Mouse (Mus musculus) frontal cortex, postnatal 14 days (tissue): Measurements from ENCODE around the gene Slc16a6.
"Not testable (repeated sequence)": the region's sequence is repeated elsewhere in the genome, so short reads cannot be mapped to it uniquely, and the experiment has no call there.

ENCODE experiments used
- DNase-seq, 2 experiments: peaks; one replicate each; pipeline ENCODE4 v3.0.0; 2022; ENCODE audit warnings: low spot score in 2 of 2

Gene Slc16a6

GRCm38 (mm10) chr11:109473171-109474085, at the start of gene Slc16a6, which contains the start of gene Arsg:
Gene Slc16a6 (minus strand): TSS chr11:109473598.
Gene Arsg (plus strand): TSS chr11:109473374.
- peak; percentile 78 to 79 for DNase-seq

DNA sequence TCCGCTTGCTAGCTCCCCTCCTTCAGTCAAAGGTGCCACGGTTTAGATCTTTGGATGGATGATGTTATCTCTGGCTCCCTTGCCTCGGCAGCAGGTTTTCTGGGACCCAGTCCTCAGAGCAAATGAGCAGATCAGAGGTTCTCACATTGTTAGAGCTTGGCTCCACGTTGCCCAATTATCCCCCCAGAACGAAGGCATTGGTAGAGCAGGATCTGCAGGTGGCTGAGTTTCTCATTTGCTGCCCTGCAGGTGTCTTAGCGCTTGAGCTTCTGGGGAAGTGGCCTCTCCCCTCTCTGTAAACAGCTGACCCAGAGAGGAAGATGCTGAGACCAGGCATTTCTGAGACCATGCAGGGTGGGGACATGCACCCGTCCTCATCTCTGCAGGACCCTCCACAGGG, 47.6 kb upstream of the Slc16a6 start:
- no peak for DNase-seq

DNA sequence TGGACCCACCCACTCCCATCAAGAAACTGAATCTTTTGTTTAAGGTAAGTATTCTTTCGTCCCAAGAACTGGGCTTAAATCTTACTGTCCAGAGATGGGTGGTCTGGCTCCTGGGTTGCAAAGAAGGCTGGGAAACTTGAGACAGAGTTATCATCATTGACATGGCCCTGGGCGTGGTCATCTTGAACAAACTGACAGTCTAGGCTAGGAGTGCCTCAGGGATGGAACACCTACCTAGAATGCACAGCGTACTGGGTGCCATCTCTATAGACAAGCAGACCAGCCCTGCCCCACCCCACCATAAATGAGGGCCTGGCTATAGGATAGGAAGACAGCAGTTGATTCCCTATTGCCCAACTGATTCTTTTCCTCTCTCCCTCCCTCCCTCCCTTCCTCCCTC, 44.4 kb upstream of the Slc16a6 start:
- DNase-seq = no peak

DNA sequence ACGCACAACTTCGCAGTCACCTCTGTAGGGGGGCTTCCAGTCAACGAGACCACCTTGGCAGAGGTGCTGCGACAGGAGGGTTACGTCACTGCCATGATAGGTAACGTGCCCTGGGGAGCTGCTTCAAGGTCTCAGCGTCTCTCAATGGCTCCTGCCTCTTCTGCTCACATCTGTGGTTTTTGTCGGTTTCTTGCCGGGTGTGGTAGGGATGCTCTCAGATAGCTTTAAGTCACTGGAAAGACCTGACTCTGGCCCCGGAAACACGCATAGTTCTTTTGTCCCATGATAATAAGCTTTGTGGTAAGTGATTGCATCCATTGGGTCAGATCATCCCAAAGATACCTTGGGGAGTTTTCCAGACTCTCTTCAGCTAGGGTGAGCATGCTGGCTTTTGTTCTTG, 43.9 kb upstream of the Slc16a6 start:
- DNase-seq = no peak

- DNase-seq = no peak
These were observed 40.7 kb upstream of the Slc16a6 start for GRCm38 (mm10) chr11:109514064-109514612.

DNA sequence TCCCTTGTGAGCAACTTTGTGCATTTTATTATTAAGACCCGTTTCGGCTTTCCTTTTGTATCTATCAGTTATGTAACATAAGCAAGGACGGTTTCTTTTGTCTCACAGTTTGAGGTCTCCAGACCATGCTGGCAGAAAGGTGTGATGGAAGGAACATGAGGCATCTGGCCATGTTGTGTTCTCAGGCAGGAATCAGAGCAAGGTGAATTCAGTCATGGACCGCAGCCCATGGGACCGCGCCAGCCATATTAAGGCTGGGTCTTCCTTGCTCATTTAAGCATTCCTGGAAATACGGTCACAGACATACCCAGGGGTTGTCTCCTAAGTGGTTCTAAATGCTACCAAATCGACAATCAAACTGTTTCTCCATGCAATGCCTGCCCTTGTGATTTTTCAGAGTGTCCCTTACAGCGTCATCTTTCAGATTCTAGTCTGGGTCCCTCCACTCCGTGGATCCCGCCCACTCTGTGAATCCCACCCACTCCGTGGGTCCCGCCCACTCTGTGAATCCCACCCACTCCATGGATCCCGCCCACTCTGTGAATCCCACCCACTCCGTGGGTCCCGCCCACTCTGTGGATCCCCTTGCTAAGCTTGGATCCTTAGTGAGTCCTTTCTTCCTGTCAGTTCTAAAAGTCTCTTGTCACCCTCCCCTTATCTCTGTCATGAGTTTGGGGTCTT, 39.7 kb upstream of the Slc16a6 start:
- DNase-seq = no peak

DNA sequence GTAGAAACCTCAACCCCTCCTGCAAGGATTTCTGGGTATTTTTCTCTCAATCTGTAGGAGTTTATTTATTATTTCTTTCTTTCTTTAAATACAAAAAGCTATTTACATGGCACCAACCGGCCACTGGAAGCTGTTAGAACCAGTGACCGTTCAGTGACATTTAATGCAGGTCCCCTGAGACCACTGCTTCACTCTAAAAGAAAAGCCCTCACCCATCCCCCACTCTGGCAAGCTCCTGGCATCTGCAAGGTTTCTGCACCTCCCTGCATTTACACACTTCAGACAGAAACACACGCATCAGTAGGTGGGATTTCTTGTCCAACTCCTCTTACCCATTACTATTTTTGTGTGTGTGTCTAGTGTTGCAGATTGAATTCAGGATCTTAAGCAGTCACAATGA, 33.7 kb upstream of the Slc16a6 start:
- no peak for DNase-seq

DNA sequence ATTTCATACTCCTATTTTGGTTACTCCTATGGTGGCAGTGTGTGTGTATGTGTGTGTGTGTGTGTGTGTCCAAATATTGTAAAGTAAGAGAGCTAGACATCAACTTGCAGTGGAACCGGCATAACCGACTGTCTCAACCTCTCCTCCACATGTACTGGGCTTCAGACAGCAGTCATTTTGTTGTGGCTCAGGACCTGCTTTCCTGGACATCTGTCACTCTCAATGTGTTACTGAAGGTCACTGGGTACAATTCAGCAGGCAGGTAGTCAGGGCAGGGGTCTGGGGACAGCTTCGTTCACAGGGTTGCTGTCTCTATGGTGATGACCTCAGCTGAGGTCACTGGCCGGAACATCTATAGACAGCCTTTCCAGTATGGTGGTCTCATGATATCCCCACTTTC, 32.4 kb upstream of the Slc16a6 start:
- DNase-seq = no peak

DNA sequence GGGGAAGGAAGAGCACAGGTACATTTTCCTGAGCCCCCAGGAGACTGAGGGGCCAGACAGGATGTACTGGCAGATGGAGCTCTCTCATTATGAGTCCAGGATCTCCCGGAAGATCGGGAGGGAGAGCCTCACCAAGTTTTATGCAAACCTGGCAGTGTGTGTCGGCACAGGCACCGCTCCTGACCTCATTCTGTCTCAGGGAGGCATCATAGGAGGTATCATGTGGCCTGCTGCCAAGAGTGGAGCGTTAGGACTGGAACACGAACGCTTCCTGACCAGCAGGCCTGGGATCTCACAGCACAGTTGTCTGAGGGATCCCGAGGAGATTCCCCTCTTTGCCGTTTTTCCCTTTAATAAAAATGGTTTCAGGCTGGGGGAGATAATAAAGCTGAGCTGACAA, 31.6 kb upstream of the Slc16a6 start:
- DNase-seq = no peak

DNA sequence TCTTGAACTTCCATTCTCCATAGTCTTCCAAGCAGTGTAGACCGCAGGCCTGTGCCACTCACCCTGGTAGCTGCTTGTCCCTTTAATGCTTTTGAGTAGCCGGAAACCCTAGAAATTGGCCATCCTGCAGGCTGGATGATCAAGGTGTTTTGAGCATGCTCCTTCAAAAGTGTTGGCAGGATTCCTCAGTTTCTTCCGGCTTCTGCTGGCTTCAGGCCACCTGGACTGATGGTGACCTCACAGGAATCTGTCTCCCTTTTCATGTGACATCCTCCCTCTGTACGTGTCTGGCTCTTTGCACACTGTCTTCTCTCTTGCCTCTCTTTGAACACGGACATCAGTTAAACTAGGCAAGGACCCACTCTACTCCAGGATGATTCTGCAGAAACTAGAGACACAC, 26.8 kb upstream of the Slc16a6 start:
- DNase-seq = no peak

GRCm38 (mm10) chr11:109497990-109498389, 24.6 kb upstream of the Slc16a6 start:
- no peak for DNase-seq

- DNase-seq = no peak
These were observed 23.8 kb upstream of the Slc16a6 start for GRCm38 (mm10) chr11:109496996-109497714.

- no peak for DNase-seq
These were observed 23.1 kb upstream of the Slc16a6 start for GRCm38 (mm10) chr11:109496475-109496993.

- no peak for DNase-seq
These were observed 22.5 kb upstream of the Slc16a6 start for GRCm38 (mm10) chr11:109495771-109496474.

DNA sequence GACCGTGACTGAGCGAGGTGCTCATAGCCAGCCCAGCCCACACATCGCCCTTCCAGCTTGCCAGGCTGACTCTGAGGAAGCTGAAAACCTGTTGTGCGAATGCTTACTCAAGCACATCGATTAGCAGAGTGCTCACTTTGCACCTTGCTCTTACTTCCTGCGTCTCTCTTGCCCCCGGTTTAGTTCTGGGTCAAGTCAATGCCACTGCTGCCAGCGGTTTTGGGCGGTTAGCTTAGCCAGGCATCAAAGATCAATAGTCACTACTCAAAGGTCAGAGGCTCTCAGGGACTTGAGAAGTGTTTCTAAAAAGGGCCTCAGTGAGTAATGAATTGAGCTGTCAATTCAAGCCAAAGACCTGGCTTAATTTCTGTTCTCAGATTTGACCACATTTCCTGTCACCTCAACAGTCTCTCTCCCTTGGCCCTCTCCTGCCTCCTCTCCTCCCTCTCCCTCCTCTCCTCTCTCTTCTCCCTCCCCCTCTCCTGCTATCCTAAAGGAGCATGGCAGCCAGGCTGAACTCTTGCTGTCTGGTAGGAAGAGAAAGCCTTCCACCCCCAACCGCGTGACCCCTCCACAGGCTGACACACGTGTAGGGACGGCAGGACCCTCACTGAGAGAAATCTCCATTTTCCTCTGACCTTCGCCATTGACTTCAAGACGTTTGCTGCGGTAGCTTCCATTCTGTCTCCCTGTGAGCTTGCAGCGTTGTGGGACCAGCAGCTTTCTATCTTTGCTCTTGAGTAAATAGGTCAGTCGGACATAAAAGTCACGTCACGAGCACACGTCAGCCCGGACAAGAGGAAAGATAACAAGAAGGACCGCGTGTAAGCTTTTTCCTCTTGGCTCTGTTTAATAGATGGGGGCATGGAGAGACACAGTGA, 21.7 kb upstream of the Slc16a6 start:
- DNase-seq = no peak

- DNase-seq = not testable (repeated sequence)
These were observed 19.6 kb upstream of the Slc16a6 start for GRCm38 (mm10) chr11:109492847-109493464.

DNA sequence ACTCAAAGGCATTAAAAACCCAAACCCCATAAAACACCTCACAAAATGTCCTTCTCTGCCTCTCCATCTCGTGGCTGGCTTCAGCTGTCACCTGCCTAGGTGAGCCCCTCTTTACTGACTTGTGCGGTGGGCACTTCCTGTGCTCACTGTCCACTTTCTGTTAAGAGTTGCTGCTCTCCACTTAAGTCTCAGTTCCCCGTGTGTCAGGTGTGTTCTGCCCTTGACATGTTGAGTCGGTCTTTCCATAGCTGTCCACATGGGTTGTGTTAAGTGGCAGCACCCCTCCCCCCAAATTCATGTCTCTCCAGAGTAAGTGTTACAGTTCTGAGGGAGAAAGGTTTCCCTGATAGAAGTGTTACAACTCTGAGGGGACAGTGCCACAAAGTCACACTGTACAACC, 18.4 kb upstream of the Slc16a6 start:
- no peak for DNase-seq

DNA sequence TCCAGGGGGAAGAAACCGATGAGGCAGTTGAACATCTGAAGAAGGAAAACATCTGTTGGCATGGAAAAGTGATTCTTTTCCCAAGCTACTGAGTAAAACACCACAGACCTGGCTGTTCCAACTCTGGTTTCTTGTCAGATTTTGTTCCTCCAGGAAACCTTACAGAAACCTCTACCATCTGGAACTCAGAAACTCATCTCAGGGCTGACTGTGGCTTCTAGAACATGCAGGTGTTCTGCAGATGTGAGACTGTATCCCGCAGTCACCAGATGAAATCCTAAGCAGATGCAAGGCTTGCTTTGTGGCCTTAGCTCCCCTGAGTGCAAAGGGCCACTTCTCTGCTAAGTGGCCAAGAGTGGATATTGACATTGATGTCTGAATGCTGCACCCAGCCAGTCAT, 16.4 kb upstream of the Slc16a6 start:
- DNase-seq = no peak

- no peak for DNase-seq
These were observed 14.7 kb upstream of the Slc16a6 start for GRCm38 (mm10) chr11:109487991-109488684.
